Mouse (Mus musculus) liver, embryonic 12.5 days (tissue): Measurements from ENCODE around the gene Sumf1. TPM values are rescaled to one million over a fixed set of nuclear protein-coding genes. Genes with fewer than 3 reads are reported as not detected.

Experiments
- ATAC-seq: fragments of 200-750 bp; cut with Nextera tagmentation; 2 replicates; pipeline ENCODE4 v1.8.0; 2017; ENCODE audit warnings: moderate number of reproducible peaks, mild to moderate bottlenecking, moderate library complexity
- H3K27ac ChIP-seq: fragments of 300-500 bp; sonication (generic); 2 replicates; pipeline ENCODE4 v1.5.1; 2016; ENCODE audit warnings: mild to moderate bottlenecking
- H3K27me3 ChIP-seq: fragments of 300-500 bp; sonication (generic); replicated peaks from 2 replicates; pipeline ENCODE4 v1.6.1; 2016; ENCODE audit warnings: mild to moderate bottlenecking, moderate library complexity
- H3K36me3 ChIP-seq: fragments of 300-500 bp; sonication (generic); 2 replicates; pipeline ENCODE4 v1.6.1; 2016; ENCODE audit warnings: mild to moderate bottlenecking, moderate library complexity
- H3K4me1 ChIP-seq: fragments of 300-500 bp; sonication (generic); 2 replicates; pipeline ENCODE4 v1.6.1; 2016
- H3K4me2 ChIP-seq: fragments of 300-500 bp; sonication (generic); 2 replicates; pipeline ENCODE4 v1.6.1; 2016; ENCODE audit warnings: mild to moderate bottlenecking, moderate library complexity
- H3K4me3 ChIP-seq: fragments of 300-500 bp; sonication (generic); 2 replicates; pipeline ENCODE4 v1.5.1; 2016; ENCODE audit warnings: mild to moderate bottlenecking, moderate library complexity
- H3K9ac ChIP-seq: fragments of 300-500 bp; sonication (generic); 2 replicates; pipeline ENCODE4 v1.6.1; 2016; ENCODE audit warnings: mild to moderate bottlenecking, moderate library complexity
- H3K9me3 ChIP-seq: fragments of 300-500 bp; sonication (generic); replicated peaks from 2 replicates; pipeline ENCODE4 v1.6.1; 2016; ENCODE audit warnings: mild to moderate bottlenecking, moderate library complexity
- WGBS: fragments of 180-500 bp; shearing (Covaris S2); methylation state at CpG from one replicate; pipeline ENCODE4 v1.1.7; 2016; ENCODE audit not compliant: insufficient replicate concordance; 5-methylcytosine and 5-hydroxymethylcytosine counted together
- polyA plus RNA-seq: library from polyadenylated mRNA; unstranded; fragments of >200 nt; fragmentation: Nextera tagmentation; extraction: Ambion mirVana; gene quantifications from 2 replicates; pipeline ENCODE4 v1.2.1, GENCODE M21; 2016

Gene Sumf1
- polyA plus RNA-seq, 1 experiment from 2014 or later, result 11.9 TPM

- Histone ChIP-seq H3K27me3 (no peaks in the 10 kb centered on the region), H3K27ac (no peak overlapping the region), H3K4me1 (peaks cover 15% of the 10 kb centered on the region), H3K36me3 (no peaks in the 10 kb centered on the region), H3K4me3 (no peak overlapping the region), H3K9me3 (no peaks in the 10 kb centered on the region), H3K9ac (no peak overlapping the region), H3K4me2 (no peak overlapping the region)
- 75% methylated on average over 5 of the region's 5 CpGs for WGBS
- ATAC-seq, result no peak
Observed at GRCm38 (mm10) chr6:108164935-108165334, 20.4 kb downstream of the Sumf1 start.

- H3K4me1 ChIP-seq, result peaks cover 13% of the 10 kb centered on the region
- H3K36me3 ChIP-seq, result no peaks in the 10 kb centered on the region
- no peak overlapping the region for H3K4me3 ChIP-seq
- H3K27me3 ChIP-seq, result no peaks in the 10 kb centered on the region
- H3K9me3 ChIP-seq, result no peaks in the 10 kb centered on the region
- H3K27ac ChIP-seq, result no peak overlapping the region
- ATAC-seq, result no peak
- H3K9ac ChIP-seq, result no peak overlapping the region
- 68% methylated on average over 2 of the region's 2 CpGs for WGBS
- H3K4me2 ChIP-seq, result no peak overlapping the region
Observed at GRCm38 (mm10) chr6:108160608-108161007, 24.8 kb downstream of the Sumf1 start.

- Histone ChIP-seq H3K9me3 (no peaks in the 10 kb centered on the region), H3K27me3 (no peaks in the 10 kb centered on the region), H3K9ac (no peak overlapping the region), H3K36me3 (peaks cover 3% of the 10 kb centered on the region; the same call in 1 of the 2 replicates), H3K4me2 (no peak overlapping the region), H3K4me3 (no peak overlapping the region), H3K27ac (no peak overlapping the region), H3K4me1 (peaks cover 6% of the 10 kb centered on the region)
- no peak for ATAC-seq
- WGBS, result 36% methylated on average over 6 of the region's 6 CpGs
Observed at GRCm38 (mm10) chr6:108156881-108157280, 28.5 kb downstream of the Sumf1 start.

- H3K9me3 ChIP-seq, result no peaks in the 10 kb centered on the region
- H3K4me2 ChIP-seq, result no peak overlapping the region
- no peaks in the 10 kb centered on the region for H3K27me3 ChIP-seq
- peaks cover 9% of the 10 kb centered on the region; the same call in 1 of the 2 replicates for H3K36me3 ChIP-seq
- H3K4me1 ChIP-seq, result peaks cover 6% of the 10 kb centered on the region
- no peak overlapping the region for H3K9ac ChIP-seq
- H3K4me3 ChIP-seq, result no peak overlapping the region
- no peak for ATAC-seq
- H3K27ac ChIP-seq, result no peak overlapping the region
- WGBS, result 80% methylated on average over 4 of the region's 4 CpGs
Observed at GRCm38 (mm10) chr6:108154243-108154642, 31.1 kb downstream of the Sumf1 start.

- no peak overlapping the region for H3K9ac ChIP-seq
- 83% methylated on average over 9 of the region's 9 CpGs for WGBS
- peaks cover 9% of the 10 kb centered on the region; the same call in 1 of the 2 replicates for H3K36me3 ChIP-seq
- peaks cover 4% of the 10 kb centered on the region for H3K4me1 ChIP-seq
- no peak overlapping the region for H3K27ac ChIP-seq
- no peaks in the 10 kb centered on the region for H3K27me3 ChIP-seq
- H3K4me3 ChIP-seq, result no peak overlapping the region
- ATAC-seq, result no peak
- no peaks in the 10 kb centered on the region for H3K9me3 ChIP-seq
- H3K4me2 ChIP-seq, result no peak overlapping the region
Observed at GRCm38 (mm10) chr6:108152661-108153269, 32.6 kb downstream of the Sumf1 start.

- Histone ChIP-seq H3K9me3 (no peaks in the 10 kb centered on the region), H3K4me3 (no peak overlapping the region), H3K9ac (no peak overlapping the region), H3K4me2 (no peak overlapping the region), H3K27ac (no peak overlapping the region), H3K27me3 (no peaks in the 10 kb centered on the region), H3K36me3 (peaks cover 9% of the 10 kb centered on the region; the same call in 1 of the 2 replicates), H3K4me1 (no peaks in the 10 kb centered on the region; the same call in 1 of the 2 replicates)
- ATAC-seq, result no peak
- WGBS, result 71% methylated on average over 6 of the region's 6 CpGs
Observed at GRCm38 (mm10) chr6:108152081-108152480, 33.3 kb downstream of the Sumf1 start.

- Histone ChIP-seq H3K4me1 (no peaks in the 10 kb centered on the region), H3K4me3 (no peak overlapping the region), H3K9me3 (no peaks in the 10 kb centered on the region), H3K27ac (no peak overlapping the region), H3K9ac (no peak overlapping the region), H3K4me2 (no peak overlapping the region), H3K36me3 (peaks cover 12% of the 10 kb centered on the region; the same call in 1 of the 2 replicates), H3K27me3 (no peaks in the 10 kb centered on the region)
- WGBS, result 76% methylated on average over 4 of the region's 4 CpGs
- no peak for ATAC-seq
Observed at GRCm38 (mm10) chr6:108149235-108149634, 36.1 kb downstream of the Sumf1 start.

- ATAC-seq, result no peak
- H3K4me3 ChIP-seq, result no peak overlapping the region
- no peak overlapping the region for H3K4me2 ChIP-seq
- 50% methylated on average over 3 of the region's 3 CpGs for WGBS
- H3K4me1 ChIP-seq, result no peaks in the 10 kb centered on the region
- H3K36me3 ChIP-seq, result peaks cover 18% of the 10 kb centered on the region; the same call in 1 of the 2 replicates
- no peak overlapping the region for H3K9ac ChIP-seq
- H3K27ac ChIP-seq, result no peak overlapping the region
- H3K9me3 ChIP-seq, result no peaks in the 10 kb centered on the region
- no peaks in the 10 kb centered on the region for H3K27me3 ChIP-seq
Observed at GRCm38 (mm10) chr6:108148435-108148834, 36.9 kb downstream of the Sumf1 start.

- ATAC-seq, result no peak
- Histone ChIP-seq H3K9me3 (no peaks in the 10 kb centered on the region), H3K27ac (no peak overlapping the region), H3K4me1 (no peaks in the 10 kb centered on the region), H3K27me3 (no peaks in the 10 kb centered on the region), H3K9ac (no peak overlapping the region), H3K4me2 (no peak overlapping the region), H3K36me3 (peaks cover 13% of the 10 kb centered on the region; the same call in 1 of the 2 replicates), H3K4me3 (no peak overlapping the region)
- 78% methylated on average over 4 of the region's 4 CpGs for WGBS
Observed at GRCm38 (mm10) chr6:108146637-108147036, 38.7 kb downstream of the Sumf1 start.

GRCm38 (mm10) chr6:108145941-108146588 lies 39.3 kb downstream of the Sumf1 start:
- Histone ChIP-seq H3K4me3 (no peak overlapping the region), H3K9me3 (no peaks in the 10 kb centered on the region), H3K27ac (no peak overlapping the region), H3K36me3 (0 out of 2 replicates have a peak, but pooled peaks cover 9% of the 10 kb centered on the region), H3K9ac (no peak overlapping the region), H3K4me1 (no peaks in the 10 kb centered on the region), H3K4me2 (no peak overlapping the region), H3K27me3 (no peaks in the 10 kb centered on the region)
- no peak for ATAC-seq
- 83% methylated on average over 7 of the region's 7 CpGs for WGBS

- H3K27me3 ChIP-seq, result no peaks in the 10 kb centered on the region
- H3K4me3 ChIP-seq, result no peak overlapping the region
- WGBS, result 73% methylated on average over 3 of the region's 3 CpGs
- 0 out of 2 replicates have a peak, but pooled peaks cover 9% of the 10 kb centered on the region for H3K36me3 ChIP-seq
- H3K27ac ChIP-seq, result no peak overlapping the region
- no peaks in the 10 kb centered on the region for H3K9me3 ChIP-seq
- no peaks in the 10 kb centered on the region for H3K4me1 ChIP-seq
- H3K4me2 ChIP-seq, result no peak overlapping the region
- no peak for ATAC-seq
- no peak overlapping the region for H3K9ac ChIP-seq
Observed at GRCm38 (mm10) chr6:108145241-108145640, 40.1 kb downstream of the Sumf1 start.

GRCm38 (mm10) chr6:108142796-108143195 lies 42.6 kb downstream of the Sumf1 start:
- no peaks in the 10 kb centered on the region for H3K9me3 ChIP-seq
- H3K27me3 ChIP-seq, result no peaks in the 10 kb centered on the region
- 74% methylated on average over 4 of the region's 4 CpGs for WGBS
- no peak overlapping the region for H3K9ac ChIP-seq
- ATAC-seq, result no peak
- H3K27ac ChIP-seq, result no peak overlapping the region
- H3K4me3 ChIP-seq, result no peak overlapping the region
- no peak overlapping the region for H3K4me2 ChIP-seq
- H3K4me1 ChIP-seq, result no peaks in the 10 kb centered on the region
- H3K36me3 ChIP-seq, result 0 out of 2 replicates have a peak, but pooled peaks cover 9% of the 10 kb centered on the region
